Mouse (Mus musculus) intestine, postnatal 0 days (tissue): ENCODE results near the gene Cdk19. TPM values are rescaled to one million over a fixed set of nuclear protein-coding genes. Genes with fewer than 3 reads are reported as not detected.

Experiments
- ATAC-seq: fragments of 200-750 bp; cut with Nextera tagmentation; 2 replicates; pipeline ENCODE4 v1.8.0; 2017; ENCODE audit warnings: mild to moderate bottlenecking, moderate TSS enrichment, moderate library complexity
- H3K27ac ChIP-seq: fragments of 300-500 bp; sonication (generic); 2 replicates; pipeline ENCODE4 v1.5.1; 2014; ENCODE audit warnings: mild to moderate bottlenecking, low read depth, low read length, moderate library complexity
- H3K27me3 ChIP-seq: fragments of 300-500 bp; sonication (generic); replicated peaks from 2 replicates; pipeline ENCODE4 v1.6.1; 2014; ENCODE audit warnings: low read length, mixed read lengths; ENCODE audit not compliant: control insufficient read depth, insufficient read depth
- H3K36me3 ChIP-seq: fragments of 300-500 bp; sonication (generic); 2 replicates; pipeline ENCODE4 v1.6.1; 2014; ENCODE audit warnings: mild to moderate bottlenecking, moderate library complexity; ENCODE audit not compliant: control insufficient read depth, insufficient read depth
- H3K4me1 ChIP-seq: fragments of 300-500 bp; sonication (generic); replicated peaks from 2 replicates; pipeline ENCODE4 v1.6.1; 2014; ENCODE audit warnings: antibody characterized with exemption, low read length, mixed read lengths; ENCODE audit not compliant: control insufficient read depth, insufficient read depth
- H3K4me2 ChIP-seq: fragments of 300-500 bp; sonication (generic); replicated peaks from 2 replicates; pipeline ENCODE4 v1.6.1; 2014; ENCODE audit warnings: low read depth, mild to moderate bottlenecking, moderate library complexity
- H3K4me3 ChIP-seq: fragments of 300-500 bp; sonication (generic); 2 replicates; pipeline ENCODE4 v1.5.1; 2014; ENCODE audit warnings: low read depth, low read length
- H3K9ac ChIP-seq: fragments of 300-500 bp; sonication (generic); 2 replicates; pipeline ENCODE4 v1.6.1; 2014; ENCODE audit warnings: mild to moderate bottlenecking, low read depth, low read length
- H3K9me3 ChIP-seq: fragments of 300-500 bp; sonication (generic); 2 replicates; pipeline ENCODE4 v1.6.1; 2016; ENCODE audit warnings: mixed run types; ENCODE audit not compliant: control insufficient read depth
- CTCF ChIP-seq: sonication (generic); IDR thresholded peaks from 2 replicates; pipeline ENCODE4 v1.5.1; 2016; ENCODE audit warnings: low read depth, mild to moderate bottlenecking, control low read depth, antibody characterized with exemption, moderate library complexity
- WGBS: fragments of 180-500 bp; shearing (Covaris S2); extraction: QIAGEN DNeasy Blood & Tissue Kit; methylation state at CpG from one replicate; pipeline ENCODE4 v1.1.7; 2014; 5-methylcytosine and 5-hydroxymethylcytosine counted together
- polyA plus RNA-seq: library from polyadenylated mRNA; unstranded; fragments of >200 nt; fragmentation: Nextera tagmentation; extraction: Ambion mirVana; gene quantifications from 2 replicates; pipeline ENCODE4 v1.2.1, GENCODE M21; 2015

The Cdk19 gene
- polyA plus RNA-seq, 1 experiment from 2014 or later, result 3.0 TPM

DNA sequence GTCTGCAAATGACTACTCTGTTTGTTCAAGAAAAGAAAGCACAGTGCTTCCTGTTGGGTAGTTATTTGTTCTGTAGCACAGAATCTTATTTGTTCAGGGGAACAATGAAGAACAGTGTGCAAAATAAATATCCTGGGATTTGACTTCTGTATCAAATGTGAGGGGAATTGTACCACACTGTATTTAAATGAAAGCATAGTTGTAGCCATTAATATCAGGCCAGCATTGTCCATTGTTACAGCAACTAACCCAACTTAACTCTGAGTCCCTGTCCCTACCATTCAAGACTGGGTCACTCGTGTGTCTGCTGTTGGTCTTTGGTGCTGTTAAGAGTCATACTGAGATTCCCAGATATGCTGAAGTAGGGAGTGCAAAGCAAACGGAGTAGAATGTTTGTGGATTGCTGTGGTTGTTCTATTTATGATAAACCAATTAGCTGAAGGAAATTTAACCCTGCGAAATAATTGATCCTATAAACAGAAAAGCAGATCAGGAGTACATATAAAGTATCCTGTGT, 106.8 kb downstream of the Cdk19 start:
- no peak for ATAC-seq
- no peaks in the 10 kb centered on the region; the same call in 1 of the 2 replicates for H3K4me1 ChIP-seq
- H3K9ac ChIP-seq, result no peak overlapping the region
- H3K27me3 ChIP-seq, result no peaks in the 10 kb centered on the region
- H3K9me3 ChIP-seq, result no peaks in the 10 kb centered on the region
- 51% methylated on average over 3 of the region's 3 CpGs for WGBS
- H3K4me3 ChIP-seq, result no peak overlapping the region
- H3K27ac ChIP-seq, result no peak overlapping the region
- no peak overlapping the region for H3K4me2 ChIP-seq
- H3K36me3 ChIP-seq, result no peaks in the 10 kb centered on the region
- no peak for TF ChIP-seq CTCF

DNA sequence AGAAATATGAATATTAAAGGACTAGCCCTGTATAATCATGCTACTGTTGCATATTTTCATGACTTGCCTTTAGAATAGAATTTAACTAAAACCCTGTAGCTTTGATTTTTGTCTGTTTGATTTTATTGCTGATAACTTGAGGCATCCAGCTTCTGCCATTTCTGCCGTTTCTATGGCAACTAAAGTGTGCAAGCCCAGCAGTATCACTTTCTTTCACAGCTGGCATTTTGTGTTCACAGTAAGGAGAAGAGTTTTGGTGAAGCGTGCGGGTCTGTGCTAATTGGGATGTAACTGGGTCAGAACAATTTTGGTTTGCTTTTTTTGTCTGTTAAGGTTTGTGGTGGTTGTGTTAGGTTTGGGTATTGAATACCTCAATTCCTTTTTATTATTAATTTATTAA, 107.3 kb downstream of the Cdk19 start:
- Histone ChIP-seq H3K4me3 (no peak overlapping the region), H3K4me2 (no peak overlapping the region), H3K4me1 (no peaks in the 10 kb centered on the region; the same call in 1 of the 2 replicates), H3K27me3 (no peaks in the 10 kb centered on the region), H3K36me3 (no peaks in the 10 kb centered on the region), H3K27ac (no peak overlapping the region), H3K9me3 (no peaks in the 10 kb centered on the region), H3K9ac (no peak overlapping the region)
- TF ChIP-seq CTCF, result no peak
- ATAC-seq, result no peak
- 76% methylated on average over 3 of the region's 3 CpGs for WGBS

DNA sequence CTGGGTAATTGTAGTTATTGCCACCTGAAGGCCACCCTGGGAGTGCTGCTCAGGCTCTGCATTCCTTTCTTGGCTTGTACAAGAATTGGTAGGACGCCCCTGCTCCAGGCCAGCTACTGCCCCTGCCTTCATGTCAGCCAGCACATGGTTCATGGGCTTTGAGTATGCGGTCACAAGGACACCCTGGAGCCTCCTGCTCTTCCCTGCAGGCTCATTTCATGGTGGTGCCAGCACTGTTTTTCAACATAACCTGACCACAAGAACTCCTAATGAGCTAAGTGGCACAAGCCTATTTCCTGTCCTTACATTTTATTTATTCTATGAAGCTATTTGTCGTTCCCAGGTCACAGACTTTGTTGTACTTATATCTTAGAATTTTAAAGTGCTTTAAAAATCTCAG, 107.9 kb downstream of the Cdk19 start:
- Histone ChIP-seq H3K27me3 (no peaks in the 10 kb centered on the region), H3K4me2 (no peak overlapping the region), H3K9ac (no peak overlapping the region), H3K4me3 (no peak overlapping the region), H3K36me3 (no peaks in the 10 kb centered on the region), H3K4me1 (no peaks in the 10 kb centered on the region; the same call in 1 of the 2 replicates), H3K27ac (no peak overlapping the region), H3K9me3 (no peaks in the 10 kb centered on the region)
- ATAC-seq, result no peak
- 67% methylated on average over 3 of the region's 3 CpGs for WGBS
- no peak for TF ChIP-seq CTCF

DNA sequence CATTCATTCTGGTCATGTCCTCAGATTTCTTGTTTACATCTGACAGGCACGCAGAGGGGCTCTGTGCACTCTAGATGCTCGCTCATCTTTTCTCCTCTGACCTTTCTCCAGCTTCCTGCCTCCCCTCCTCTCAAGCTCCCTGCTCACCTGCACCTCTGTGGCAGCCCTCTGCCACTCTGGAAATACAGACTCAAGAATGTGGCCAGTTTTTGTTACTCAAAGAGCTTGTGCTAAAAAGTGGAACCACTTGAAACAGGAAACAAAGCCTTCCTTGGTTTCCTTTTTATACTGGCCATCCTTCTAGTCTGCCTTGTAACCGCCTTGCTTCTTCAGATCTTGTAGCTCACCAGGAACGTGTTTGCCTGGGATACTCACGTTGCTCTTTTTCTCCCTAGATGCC, 108.6 kb downstream of the Cdk19 start:
- no peaks in the 10 kb centered on the region; the same call in 1 of the 2 replicates for H3K4me1 ChIP-seq
- H3K9me3 ChIP-seq, result no peaks in the 10 kb centered on the region
- H3K9ac ChIP-seq, result no peak overlapping the region
- ATAC-seq, result no peak
- no peak for TF ChIP-seq CTCF
- no peak overlapping the region for H3K4me3 ChIP-seq
- H3K36me3 ChIP-seq, result no peaks in the 10 kb centered on the region
- H3K4me2 ChIP-seq, result no peak overlapping the region
- 61% methylated on average over 5 of the region's 5 CpGs for WGBS
- no peak overlapping the region for H3K27ac ChIP-seq
- no peaks in the 10 kb centered on the region for H3K27me3 ChIP-seq

DNA sequence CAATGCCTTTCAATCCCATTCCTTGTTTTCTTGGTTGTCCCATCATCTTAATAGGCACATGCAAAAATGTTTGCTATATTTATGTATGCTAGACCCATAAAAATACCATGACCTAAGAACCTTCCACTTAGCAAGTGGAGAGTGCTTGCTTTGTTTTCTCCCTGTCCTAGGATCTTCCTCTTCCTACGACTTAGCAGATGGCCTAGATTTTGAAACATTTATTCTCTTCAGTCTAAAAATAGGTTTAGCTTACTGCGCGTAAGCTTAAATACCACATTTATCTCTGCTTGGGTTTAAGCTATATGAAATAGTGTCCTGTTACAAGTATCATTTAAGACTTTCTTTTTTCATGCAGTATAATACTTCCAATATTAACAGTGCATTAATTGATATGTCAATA, 109.1 kb downstream of the Cdk19 start:
- no peak for ATAC-seq

DNA sequence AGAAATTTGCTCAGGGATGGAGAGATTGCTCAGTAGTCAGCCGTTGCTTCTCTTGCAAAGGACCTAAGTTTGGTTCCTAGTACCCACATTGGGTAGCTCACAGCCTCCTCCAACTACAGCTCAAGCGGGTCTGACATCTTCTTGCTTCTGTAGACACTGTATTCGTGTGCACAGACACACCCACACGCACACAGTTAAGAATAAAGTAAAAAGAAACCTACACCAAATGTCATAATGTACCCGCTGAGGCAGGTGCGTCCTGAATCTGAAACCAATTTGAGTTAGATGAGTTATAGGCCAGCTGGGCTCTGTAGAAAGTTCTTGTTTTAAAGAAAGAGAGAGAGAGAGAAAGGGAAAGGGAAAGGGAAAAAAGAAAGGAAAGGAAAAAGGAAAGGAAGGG, 110.2 kb downstream of the Cdk19 start:
- no peak overlapping the region for H3K4me3 ChIP-seq
- 79% methylated on average over 6 of the region's 6 CpGs for WGBS
- H3K9me3 ChIP-seq, result no peaks in the 10 kb centered on the region
- no peak overlapping the region for H3K4me2 ChIP-seq
- no peak overlapping the region for H3K27ac ChIP-seq
- 0 out of 2 replicates have a peak, but pooled peaks cover 4% of the 10 kb centered on the region for H3K36me3 ChIP-seq
- no peak for TF ChIP-seq CTCF
- ATAC-seq, result no peak
- H3K9ac ChIP-seq, result no peak overlapping the region
- no peaks in the 10 kb centered on the region for H3K27me3 ChIP-seq
- H3K4me1 ChIP-seq, result no peaks in the 10 kb centered on the region; the same call in 1 of the 2 replicates

More for the DNA sequence above, 109.1 kb downstream of the Cdk19 start:
- TF ChIP-seq CTCF, result no peak
- Histone ChIP-seq H3K4me1 (no peaks in the 10 kb centered on the region; the same call in 1 of the 2 replicates), H3K9me3 (no peaks in the 10 kb centered on the region), H3K36me3 (no peaks in the 10 kb centered on the region), H3K27me3 (no peaks in the 10 kb centered on the region), H3K27ac (no peak overlapping the region), H3K4me2 (no peak overlapping the region), H3K9ac (no peak overlapping the region), H3K4me3 (no peak overlapping the region)
- 70% methylated on average over 3 of the region's 3 CpGs for WGBS

DNA sequence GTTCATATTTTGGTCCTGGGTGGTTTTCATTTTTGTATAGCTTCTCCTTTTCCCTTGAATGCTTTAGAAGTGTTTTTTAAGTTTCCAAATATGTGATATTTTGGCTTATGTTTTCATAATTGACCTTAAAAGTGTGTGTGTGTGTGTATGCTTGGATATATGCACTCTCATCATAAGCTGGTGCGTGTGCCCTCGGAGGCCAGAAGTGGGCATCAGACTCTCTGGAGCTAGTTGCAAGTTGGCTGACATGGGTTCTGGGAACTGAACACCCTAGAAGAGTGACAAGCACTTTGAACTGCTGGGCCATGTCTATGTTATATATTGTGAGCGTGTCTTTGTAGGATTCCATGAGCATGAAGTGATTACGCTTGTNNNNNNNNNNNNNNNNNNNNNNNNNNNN, 110.8 kb downstream of the Cdk19 start:
- Histone ChIP-seq H3K27ac (no peak overlapping the region), H3K9ac (no peak overlapping the region), H3K4me2 (no peak overlapping the region), H3K27me3 (no peaks in the 10 kb centered on the region), H3K4me3 (no peak overlapping the region), H3K9me3 (no peaks in the 10 kb centered on the region), H3K36me3 (0 out of 2 replicates have a peak, but pooled peaks cover 4% of the 10 kb centered on the region), H3K4me1 (no peaks in the 10 kb centered on the region)
- TF ChIP-seq CTCF, result no peak
- WGBS, result 98% methylated on average over 4 of the region's 4 CpGs
- ATAC-seq, result no peak
